Mouse (Mus musculus) small intestine, adult 2 months (tissue): ENCODE measurements around the gene 5730480H06Rik.

Experiments used
- CTCF ChIP-seq: fragments of 200-500 bp; IDR thresholded peaks from 2 replicates; pipeline ENCODE4 v1.5.1; 2012; ENCODE audit warnings: low read depth, mild to moderate bottlenecking, control low read depth, inconsistent platforms, low read length, moderate library complexity, mixed read lengths; ENCODE audit not compliant: insufficient replicate concordance, insufficient read length; ENCODE audit errors: extremely low read depth
- POLR2A ChIP-seq: fragments of 200-500 bp; IDR thresholded peaks from 2 replicates; pipeline ENCODE4 v1.6.1; 2012; ENCODE audit warnings: low read depth, mild to moderate bottlenecking, control low read depth, inconsistent platforms, low read length, moderate library complexity

GRCm38 (mm10) chr5:48460221-48460620 is 132.5 kb downstream of the 5730480H06Rik start:
- TF ChIP-seq CTCF (no peak), POLR2A (no peak)
